Mouse (Mus musculus): Measurements from ENCODE around the gene Plxnb2. TPM values are rescaled to one million over a fixed set of nuclear protein-coding genes. Genes with fewer than 3 reads are reported as not detected.

The Plxnb2 gene
- total and polyA plus RNA-seq, 3 experiments: 0.17 to 0.19 TPM; not detected in 1

GRCm38 (mm10) chr15:89215611-89216233, 35.1 kb upstream of the Plxnb2 start (continued):
- no peak for TF ChIP-seq GABPA (IDR thresholded peaks at IDR 0.05; ENCODE audit: low read depth, low read length)
- peak; percentile 51 for TF ChIP-seq KAT2A (conservative IDR thresholded peaks at IDR 0.05; ENCODE audit: low read depth, low read length)
- no peak for TF ChIP-seq NRF1 (IDR thresholded peaks at IDR 0.05; ENCODE audit: insufficient read depth, low read depth, low read length, poor library complexity, severe bottlenecking)
- TF ChIP-seq ELF1 (IDR thresholded peaks at IDR 0.05; ENCODE audit: low read depth, low read length): no peak
- TF ChIP-seq MAZ (IDR thresholded peaks at IDR 0.05; ENCODE audit: low read depth, low read length): peak; percentile 52; the same call in 1 of the 2 replicates
- TF ChIP-seq MYB (IDR thresholded peaks at IDR 0.05; ENCODE audit: low read depth, low read length): peak; percentile 86
- peak; percentile 36; the same call in 1 of the 2 replicates for TF ChIP-seq MAFK (IDR thresholded peaks at IDR 0.05; ENCODE audit: borderline replicate concordance, low read depth, low read length)
- TF ChIP-seq SMC3 (IDR thresholded peaks at IDR 0.05; ENCODE audit: low read depth, low read length): no peak
- TF ChIP-seq TBP (IDR thresholded peaks at IDR 0.05; ENCODE audit: low read depth, low read length): no peak
- TF ChIP-seq EP300 (IDR thresholded peaks at IDR 0.05; ENCODE audit: low read depth in 1 of 2, low read length in 2 of 2): peak; percentile 90 to 94
- peak; percentile 78; the same call in 1 of the 2 replicates for TF ChIP-seq ZNF384 (IDR thresholded peaks at IDR 0.05; ENCODE audit: low read depth, low read length)
- no peak for TF ChIP-seq USF2 (IDR thresholded peaks at IDR 0.05; ENCODE audit: borderline replicate concordance in 1 of 2, insufficient read depth in 1 of 2, low read depth in 1 of 2, low read length in 2 of 2)

GRCm38 (mm10) chr15:89214953-89215352, 34.4 kb upstream of the Plxnb2 start:
- peak overlapping the region; percentile 99 for H3K27ac ChIP-seq (ENCODE audit: control insufficient read depth, low read depth, low read length)
- DNase-seq (ENCODE audit: low read depth, low spot score): peak; percentile 17
- H3K79me2 ChIP-seq (ENCODE audit: control insufficient read depth, insufficient read depth, low read length, poor library complexity): peaks cover 14% of the 10 kb centered on the region
- no peaks in the 10 kb centered on the region for H3K9me3 ChIP-seq (replicated peaks; ENCODE audit: insufficient read depth, low read length)
- H3K27me3 ChIP-seq (ENCODE audit: control insufficient read depth in 1 of 2, insufficient read depth in 2 of 2, low read length in 2 of 2): no peaks in the 10 kb centered on the region
- TF ChIP-seq TBP (IDR thresholded peaks at IDR 0.05; ENCODE audit: low read depth, low read length): no peak
- TF ChIP-seq MYC (IDR thresholded peaks at IDR 0.05; ENCODE audit: low read depth, low read length): no peak
- no peak for TF ChIP-seq MAX (IDR thresholded peaks at IDR 0.05; ENCODE audit: low read length)
- TF ChIP-seq MEF2A (IDR thresholded peaks at IDR 0.05; ENCODE audit: extremely low read depth, insufficient replicate concordance, low read depth, low read length, poor library complexity, severe bottlenecking): no peak
- TF ChIP-seq ZKSCAN1 (IDR thresholded peaks at IDR 0.05; ENCODE audit: low read depth, low read length): no peak
- no peak for TF ChIP-seq MAZ (IDR thresholded peaks at IDR 0.05; ENCODE audit: low read depth, low read length)
- no peak for TF ChIP-seq SMC3 (IDR thresholded peaks at IDR 0.05; ENCODE audit: low read depth, low read length)
- H3K9ac ChIP-seq (ENCODE audit: control insufficient read depth, low read depth, low read length, poor library complexity, severe bottlenecking): peak overlapping the region; percentile 70
- H3K4me1 ChIP-seq (ENCODE audit: control insufficient read depth in 1 of 2, insufficient read depth in 2 of 2, low read length in 2 of 2): peaks cover 32 to 37% of the 10 kb centered on the region in 2 experiments
- peaks cover 6 to 39% of the 10 kb centered on the region in 2 experiments for H3K36me3 ChIP-seq (ENCODE audit: control insufficient read depth in 1 of 2, insufficient read depth in 2 of 2, low read length in 2 of 2)
- H3K4me3 ChIP-seq (ENCODE audit: control insufficient read depth in 1 of 2, insufficient read depth in 1 of 2, low read depth in 2 of 2, low read length in 2 of 2): peak overlapping the region in 1 of 2 experiments; percentile 52; a peak in 2 of 4 replicates

All from MEL (cell line).